Mouse (Mus musculus) central nervous system, embryonic 18 days (tissue): ENCODE measurements around the gene Tyrp1. TPM values are rescaled to one million over a fixed set of nuclear protein-coding genes. Genes with fewer than 3 reads are reported as not detected.

Source experiments
- polyA plus RNA-seq: library from polyadenylated mRNA; depleted of rRNA; stranded (reverse); fragments of >200 nt; gene quantifications from 2 replicates; pipeline ENCODE4 v1.2.3, GENCODE M21; 2012; rRNA removed

Tyrp1 gene
- polyA plus RNA-seq: 0.28 and 1.5 TPM in 2 replicates

DNA sequence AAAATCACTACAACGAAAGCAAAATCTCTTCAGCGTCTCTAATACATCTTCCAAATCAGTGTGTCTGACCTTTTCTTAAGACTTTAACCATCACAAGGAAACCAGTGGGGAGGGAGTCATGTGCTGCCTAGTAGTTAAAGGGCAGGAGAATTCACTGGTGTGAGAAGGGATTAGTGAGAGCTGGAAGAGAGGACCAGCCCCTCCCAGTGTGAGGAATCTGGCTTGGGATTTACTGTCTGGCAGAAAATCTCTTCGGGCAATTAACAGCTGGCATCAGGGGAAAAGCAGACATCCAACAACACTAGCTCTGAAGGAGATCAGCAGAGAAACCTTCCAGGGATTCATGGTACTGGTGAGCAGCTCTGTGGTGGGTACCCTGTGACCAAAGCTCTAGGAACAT is at the start of gene Tyrp1:
Gene Tyrp1 (plus strand): TSS at position 74 of the 400 bp plus-strand sequence.

Other genes with a start within 250 kb of the Tyrp1 start
- gene Lurap1l, start 76.5 kb downstream of the Tyrp1 start, polyA plus RNA-seq: 3.8 and 4.5 TPM in 2 replicates